Mouse (Mus musculus) spleen, postnatal 4 days (tissue): ENCODE measurements around the gene Zpr1.
A peak's percentile ranks its signal among the peaks of the same experiment; 100 is the strongest.
"Not testable (repeated sequence)": the region's sequence is repeated elsewhere in the genome, so short reads cannot be mapped to it uniquely, and the experiment has no call there.

ENCODE experiments used
- DNase-seq, 2 experiments: peaks; one replicate each; pipeline ENCODE4 v3.0.0; 2022; ENCODE audit warnings: low spot score in 2 of 2

Zpr1 gene

GRCm38 (mm10) chr9:46261131-46261530 is 11.7 kb upstream of the Zpr1 start:
- no peak for DNase-seq

DNA sequence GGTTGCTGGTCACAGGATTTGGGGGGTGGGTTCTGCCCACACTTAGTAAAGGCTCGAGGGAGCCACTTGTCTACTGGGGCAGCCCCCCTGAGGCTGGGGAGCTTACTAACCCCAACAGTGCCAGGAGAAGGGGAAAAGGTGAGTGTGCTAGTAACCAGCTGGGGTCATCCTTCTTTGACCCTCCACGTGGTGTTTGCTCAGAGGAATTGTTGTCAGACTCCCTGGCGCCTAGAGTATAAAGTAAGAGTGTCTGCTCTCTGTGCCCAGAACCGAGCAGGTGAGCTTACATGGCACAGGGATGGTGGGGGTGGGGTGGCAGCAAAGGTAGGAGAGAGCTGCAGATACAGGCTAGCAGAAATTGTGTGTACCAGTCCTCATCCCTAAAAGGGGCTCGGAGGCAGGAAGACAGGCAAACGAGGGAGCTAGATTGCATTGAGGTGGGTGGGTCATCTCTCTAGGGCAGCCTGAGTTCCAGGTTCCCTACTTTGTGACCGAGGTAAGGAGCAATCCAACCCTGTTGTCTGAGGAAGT is 4.5 kb upstream of the Zpr1 start, which contains the start of gene Apoa5:
TSS of gene Apoa5 (plus strand) at position 291 of the 531 bp plus-strand sequence.
- no peak for DNase-seq

DNA sequence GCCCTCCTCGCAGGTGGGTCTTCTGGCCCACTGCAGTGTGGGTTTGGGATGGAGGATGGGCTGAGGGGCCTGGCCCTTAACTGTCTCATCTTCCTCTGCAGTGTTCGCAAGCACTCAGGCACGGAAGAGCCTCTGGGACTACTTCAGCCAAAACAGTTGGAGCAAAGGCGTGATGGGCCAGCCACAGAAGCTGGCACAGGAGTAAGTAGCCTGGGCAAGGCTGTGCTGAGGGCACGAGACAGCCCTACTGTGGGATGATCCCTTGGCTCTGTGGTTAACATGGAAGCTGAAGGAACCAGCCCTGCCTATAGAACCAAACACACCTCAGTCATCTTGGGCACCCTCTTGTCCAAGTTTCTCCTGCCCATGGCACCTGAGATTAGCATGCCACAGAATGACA is 3.7 kb upstream of the Zpr1 start:
- DNase-seq: no peak

DNA sequence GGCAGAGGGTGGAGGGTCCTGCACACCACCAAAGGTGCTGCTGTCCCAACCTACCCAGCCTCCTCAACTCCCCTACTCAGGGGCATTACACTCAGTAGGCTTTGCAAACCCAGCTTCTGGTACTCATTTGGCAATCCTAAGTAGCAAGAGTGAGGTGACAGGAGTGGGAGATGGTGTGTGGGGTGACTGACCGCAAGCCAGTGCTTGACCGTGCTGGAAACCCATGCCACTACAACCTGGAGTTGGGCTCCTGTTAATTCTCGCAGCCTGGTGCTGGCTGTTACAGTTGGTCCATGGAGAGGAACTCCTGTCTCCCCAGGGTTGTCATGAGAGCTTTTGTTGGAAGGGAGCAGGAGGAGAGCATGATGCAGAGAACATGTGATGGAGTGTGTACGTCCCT is 2.1 kb upstream of the Zpr1 start:
- no peak for DNase-seq

DNA sequence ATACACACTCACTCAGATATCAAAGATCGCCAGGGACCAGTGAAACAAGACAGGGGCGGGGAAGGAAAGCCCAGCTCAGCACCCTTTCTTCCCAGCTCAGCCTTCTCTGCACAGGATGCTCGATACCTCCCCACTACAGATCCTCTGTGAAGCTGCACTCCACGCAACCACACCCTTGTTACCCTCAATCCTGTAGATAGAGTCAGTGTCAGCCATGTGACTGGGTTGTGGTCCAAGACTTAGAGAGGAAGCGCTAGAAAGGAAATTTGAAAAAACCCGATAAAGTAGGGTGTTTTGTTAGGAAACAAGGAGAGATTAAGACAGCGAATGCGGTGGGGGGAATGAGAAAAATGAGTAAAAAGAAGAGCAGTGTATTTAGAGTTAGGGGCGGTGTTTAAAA is 794 bp upstream of the Zpr1 start:
- no peak for DNase-seq

DNA sequence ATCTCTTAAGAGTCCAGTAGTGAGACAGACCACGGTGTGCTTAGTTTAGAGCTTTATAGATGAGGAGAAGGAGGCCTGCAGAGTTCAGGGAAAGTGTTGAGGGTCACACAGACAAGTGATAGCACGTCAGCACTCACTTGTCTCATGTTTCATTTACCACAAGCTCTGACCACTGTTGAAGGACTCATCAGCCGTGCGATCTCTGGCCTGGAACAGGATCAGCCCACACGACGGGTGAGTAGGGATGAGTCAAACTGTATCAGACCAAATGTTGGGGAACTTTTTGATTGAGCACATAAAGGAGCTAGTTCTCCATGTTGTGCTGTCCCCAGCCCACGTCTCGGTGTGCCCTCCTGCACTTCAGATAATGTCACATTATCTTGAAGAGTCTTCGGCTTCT is 1.6 kb downstream of the Zpr1 start:
- no peak for DNase-seq

GRCm38 (mm10) chr9:46282631-46283436 is 10.0 kb downstream of the Zpr1 start, which contains the start of gene Bud13:
TSS of gene Bud13 (plus strand) at chr9:46283008.
- DNase-seq: peak; percentile 97 to 99

DNA sequence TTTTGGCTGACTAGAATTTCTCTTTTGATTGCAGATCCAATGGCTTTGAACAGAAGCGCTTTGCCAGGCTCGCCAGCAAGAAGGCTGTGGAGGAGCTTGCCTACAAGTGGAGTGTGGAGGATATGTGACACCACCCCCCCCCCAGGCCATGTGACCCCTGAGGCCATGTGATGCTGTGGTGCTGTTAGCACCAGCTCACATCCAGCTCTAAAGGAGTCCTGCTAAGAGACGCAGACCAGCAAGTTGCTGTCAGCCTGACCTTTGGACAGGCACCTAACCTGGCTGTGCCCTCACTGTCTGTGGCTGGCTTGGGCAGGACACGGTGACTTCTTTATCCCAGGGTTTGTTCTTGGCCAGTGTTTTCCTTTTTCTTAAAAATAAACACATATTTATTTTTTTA is 25.5 kb downstream of the Zpr1 start:
- DNase-seq: no peak

- DNase-seq: peak; percentile 23 to 75
Measured at GRCm38 (mm10) chr9:46302142-46302541, 29.3 kb downstream of the Zpr1 start.

DNA sequence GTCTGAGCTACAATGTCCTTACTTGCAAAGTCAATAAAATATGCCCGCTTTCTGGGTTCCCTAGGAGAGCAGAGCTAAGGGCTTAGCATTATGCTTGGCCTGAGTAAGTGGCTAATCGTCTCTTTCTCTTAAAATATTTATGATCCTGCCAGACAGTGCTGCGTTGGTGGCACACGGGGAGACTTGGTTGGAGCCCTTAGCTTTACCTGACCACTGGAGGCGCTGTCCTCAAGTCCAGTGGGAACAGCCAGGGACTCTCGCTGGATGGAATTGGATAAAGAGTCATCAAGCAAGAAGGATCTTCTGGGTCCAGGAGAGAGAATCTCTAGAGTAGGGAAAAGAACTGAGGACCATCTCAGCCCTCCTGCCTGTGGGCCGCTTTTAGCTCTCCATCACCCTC is 36.3 kb downstream of the Zpr1 start:
- DNase-seq: no peak

- peak; percentile 46 to 80 for DNase-seq
Measured at GRCm38 (mm10) chr9:46314507-46314906, 41.6 kb downstream of the Zpr1 start.

GRCm38 (mm10) chr9:46314921-46315320 is 42.1 kb downstream of the Zpr1 start:
- DNase-seq: no peak

DNA sequence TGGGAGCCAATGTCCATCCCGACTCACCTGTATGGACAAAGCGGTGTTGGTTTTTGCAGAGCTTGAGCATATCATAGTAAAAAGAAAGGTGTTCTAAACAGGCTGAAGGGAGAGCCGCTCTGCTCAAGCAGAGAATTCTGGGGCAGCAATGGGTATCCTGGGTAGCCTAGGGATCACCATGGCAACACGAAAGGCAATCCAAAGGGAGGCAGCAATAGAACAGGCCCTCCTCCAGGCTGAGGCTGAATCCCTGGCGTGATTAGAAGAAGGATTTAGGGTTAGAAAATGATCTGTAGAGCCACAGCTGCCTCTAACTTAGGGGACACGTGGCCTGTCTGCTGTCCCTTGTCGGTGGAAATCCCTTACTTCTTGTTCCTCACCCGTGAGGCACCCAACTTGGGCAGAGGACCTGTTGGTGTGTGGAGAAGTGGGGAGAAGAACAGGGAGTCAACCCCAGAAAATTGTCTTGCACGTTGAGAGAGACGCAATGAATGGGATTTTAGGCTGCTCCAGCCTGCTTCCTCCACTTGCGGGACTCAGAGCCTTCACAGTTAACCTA is 43.0 kb downstream of the Zpr1 start:
- no peak for DNase-seq

DNA sequence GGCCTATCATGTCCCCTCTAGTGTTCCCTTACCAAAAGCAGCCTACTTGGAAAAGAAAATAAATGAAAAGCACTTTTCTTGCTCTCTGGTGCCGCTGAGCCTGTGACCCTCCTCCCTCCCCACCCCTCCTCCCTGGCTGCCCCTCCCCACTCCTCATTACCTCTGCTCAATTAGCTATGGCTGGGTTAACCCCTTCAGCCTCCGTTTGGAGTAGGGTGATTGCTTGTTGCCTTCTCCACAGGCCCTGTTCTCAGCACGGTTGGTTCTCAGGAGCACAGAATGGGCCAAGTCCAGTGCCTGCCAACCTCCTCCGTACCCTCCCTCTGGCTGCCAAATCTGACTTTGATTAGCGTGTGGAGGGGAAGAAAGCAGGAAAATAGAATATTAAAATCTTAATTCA is 43.5 kb downstream of the Zpr1 start:
- no peak for DNase-seq

DNA sequence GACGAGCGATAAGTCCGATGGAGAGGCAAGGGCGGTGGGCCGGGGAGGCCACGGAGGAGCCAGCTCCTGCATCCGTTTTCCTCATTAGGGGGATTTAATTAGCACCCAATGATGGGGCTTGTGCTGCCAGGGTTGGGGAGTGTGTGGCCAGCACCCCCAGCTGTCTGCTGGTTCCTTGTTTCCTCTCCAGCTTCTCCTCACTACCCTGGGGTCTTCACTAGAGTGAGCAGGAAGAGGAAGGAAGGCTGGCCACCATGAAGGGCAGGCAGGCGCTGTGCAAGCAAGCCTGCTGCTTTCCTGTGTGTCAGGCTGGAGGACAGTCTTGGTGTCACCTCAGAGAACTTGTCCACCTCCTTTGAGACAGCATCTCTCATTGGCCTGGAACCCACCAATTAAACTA is 44.0 kb downstream of the Zpr1 start:
- no peak for DNase-seq

DNA sequence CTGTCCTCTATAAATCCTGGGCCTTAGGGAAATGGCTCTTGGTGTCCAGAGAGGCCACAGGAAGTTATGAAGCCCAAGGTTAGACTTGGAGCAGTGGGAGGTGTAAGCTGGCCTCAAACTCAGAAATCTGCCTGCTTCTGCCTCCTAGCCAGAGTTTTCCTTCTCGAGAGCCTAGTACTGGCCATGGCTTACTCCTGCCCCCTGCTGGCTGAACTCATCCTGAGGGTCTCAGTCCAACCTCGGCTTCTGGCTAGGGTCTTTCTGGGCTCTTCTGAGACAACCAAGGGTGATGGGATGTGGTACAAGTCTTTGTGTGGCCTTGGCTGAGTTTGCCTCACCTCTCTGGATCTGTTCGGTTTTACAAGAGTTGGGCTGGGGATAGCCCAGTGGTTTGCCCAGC is 45.1 kb downstream of the Zpr1 start:
- DNase-seq: no peak

GRCm38 (mm10) chr9:46319886-46320285 is 47.0 kb downstream of the Zpr1 start, which contains the start of gene 4931429L15Rik:
TSS of gene 4931429L15Rik (minus strand) at chr9:46319986.
- not testable (repeated sequence) for DNase-seq

GRCm38 (mm10) chr9:46320461-46320860 is 47.6 kb downstream of the Zpr1 start:
- DNase-seq: no peak

GRCm38 (mm10) chr9:46326694-46327405 is 54.0 kb downstream of the Zpr1 start:
- DNase-seq: no peak

DNA sequence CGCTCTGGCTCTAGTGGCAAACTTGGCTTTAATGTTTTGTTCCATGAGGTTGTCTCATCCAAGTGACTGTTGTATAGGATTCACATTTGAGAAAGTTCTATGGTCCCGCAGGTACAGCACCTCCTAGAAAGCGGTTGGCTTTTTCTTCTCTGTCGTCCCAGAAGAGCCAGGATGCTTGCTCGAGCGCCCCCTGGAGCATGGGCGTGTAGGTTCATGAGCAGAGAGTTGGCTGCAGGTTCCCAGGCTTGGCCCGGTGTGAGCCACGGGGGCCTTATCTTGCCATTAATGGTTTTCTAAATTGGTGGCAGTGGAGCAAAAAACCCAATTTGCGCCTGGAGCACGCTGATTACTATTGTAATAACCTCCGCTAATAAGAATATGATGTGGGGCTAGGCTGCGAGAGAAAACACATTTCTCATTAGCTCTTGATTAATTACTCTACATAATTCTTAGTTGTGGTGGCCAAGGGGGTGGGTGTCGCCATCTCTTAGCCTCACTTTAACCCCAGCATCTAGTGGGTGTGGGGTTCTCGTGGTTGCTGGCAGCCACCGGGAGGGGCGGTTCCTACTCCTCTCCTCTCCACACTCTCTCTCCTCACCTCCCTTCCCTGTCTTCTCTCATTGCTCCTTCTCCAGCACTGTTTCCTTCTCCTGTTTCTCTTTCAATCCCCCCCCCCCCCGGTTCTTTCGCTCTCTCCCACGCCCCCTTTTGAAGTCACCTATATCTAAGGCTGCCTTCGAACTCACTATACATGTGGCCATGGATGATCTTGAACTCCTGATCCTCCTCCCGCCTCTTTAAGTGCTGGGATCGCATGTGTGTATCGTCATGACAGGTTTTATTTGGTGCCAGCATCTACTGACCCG is 55.1 kb downstream of the Zpr1 start:
- no peak for DNase-seq

- DNase-seq: no peak
Measured at GRCm38 (mm10) chr9:46328572-46329249, 55.8 kb downstream of the Zpr1 start.
